Mouse (Mus musculus) heart, embryonic 15.5 days (tissue): Measurements from ENCODE around the gene Midn. TPM values are rescaled to one million over a fixed set of nuclear protein-coding genes. Genes with fewer than 3 reads are reported as not detected.

Source experiments
- ATAC-seq: fragments of 200-750 bp; cut with Nextera tagmentation; replicated peaks from 2 replicates; pipeline ENCODE4 v1.8.0; 2017; ENCODE audit warnings: low read depth, moderate TSS enrichment; ENCODE audit not compliant: insufficient number of reproducible peaks, insufficient read depth, low FRiP score
- H3K27ac ChIP-seq: fragments of 300-500 bp; sonication (generic); 2 replicates; pipeline ENCODE4 v1.5.1; 2015; ENCODE audit warnings: mild to moderate bottlenecking, inconsistent platforms
- H3K27me3 ChIP-seq: fragments of 300-500 bp; sonication (generic); 2 replicates; pipeline ENCODE4 v1.6.1; 2015; ENCODE audit warnings: inconsistent platforms
- H3K36me3 ChIP-seq: fragments of 300-500 bp; sonication (generic); 2 replicates; pipeline ENCODE4 v1.6.1; 2015; ENCODE audit warnings: mild to moderate bottlenecking, inconsistent platforms
- H3K4me1 ChIP-seq: fragments of 300-500 bp; sonication (generic); replicated peaks from 2 replicates; pipeline ENCODE4 v1.6.1; 2015; ENCODE audit warnings: inconsistent platforms
- H3K4me2 ChIP-seq: fragments of 300-500 bp; sonication (generic); 2 replicates; pipeline ENCODE4 v1.6.1; 2015; ENCODE audit warnings: inconsistent platforms, mild to moderate bottlenecking, moderate library complexity
- H3K4me3 ChIP-seq: fragments of 300-500 bp; sonication (generic); 2 replicates; pipeline ENCODE4 v1.5.1; 2015; ENCODE audit warnings: mild to moderate bottlenecking, inconsistent platforms
- H3K9ac ChIP-seq: fragments of 300-500 bp; sonication (generic); 2 replicates; pipeline ENCODE4 v1.6.1; 2015; ENCODE audit warnings: mild to moderate bottlenecking, inconsistent platforms
- H3K9me3 ChIP-seq: fragments of 300-500 bp; sonication (generic); replicated peaks from 2 replicates; pipeline ENCODE4 v1.6.1; 2016; ENCODE audit warnings: inconsistent platforms
- WGBS: fragments of 180-500 bp; shearing (Covaris S2); methylation state at CpG from one replicate; pipeline ENCODE4 v1.1.7; 2015; ENCODE audit warnings: mixed read lengths; 5-methylcytosine and 5-hydroxymethylcytosine counted together
- polyA plus RNA-seq: library from polyadenylated mRNA; unstranded; fragments of >200 nt; fragmentation: Nextera tagmentation; extraction: Ambion mirVana; gene quantifications from 2 replicates; pipeline ENCODE4 v1.2.1, GENCODE M21; 2015

Gene Midn
- polyA plus RNA-seq, 1 experiment from 2014 or later, result 11.6 TPM

DNA sequence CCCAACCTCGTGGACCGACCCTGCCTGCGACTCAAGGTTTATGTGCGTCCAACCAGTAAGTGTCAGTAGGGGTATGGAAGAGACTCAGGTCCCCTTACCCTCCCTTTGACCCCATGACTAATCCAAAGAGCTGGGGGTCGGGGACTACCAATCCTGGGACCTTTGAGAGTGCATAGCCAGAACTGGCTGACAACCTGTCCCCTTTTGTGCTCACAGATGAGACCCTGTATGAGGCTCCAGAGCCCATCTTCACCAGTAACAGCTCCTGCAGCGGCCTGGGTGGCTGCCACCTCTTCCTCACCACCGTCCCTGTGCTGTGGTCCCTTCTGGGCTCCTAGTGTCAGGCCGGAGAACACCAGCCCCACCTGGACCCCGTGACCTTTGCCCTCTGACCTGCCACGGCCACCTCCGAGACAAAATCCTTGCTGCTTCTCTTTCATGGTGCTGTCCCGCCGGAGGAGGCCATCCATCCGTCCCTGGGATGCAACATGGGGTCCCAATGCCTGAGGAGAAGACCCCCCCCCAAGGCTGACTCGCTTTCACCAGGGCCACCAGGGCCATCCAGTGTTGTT is 40.5 kb downstream of the Midn start:
- no peak overlapping the region for H3K4me2 ChIP-seq
- H3K4me1 ChIP-seq, result peaks cover 24% of the 10 kb centered on the region
- whole genome bisulfite sequencing, result 88% methylated on average over 15 of the region's 15 CpGs
- H3K9me3 ChIP-seq, result no peaks in the 10 kb centered on the region
- H3K9ac ChIP-seq, result no peak overlapping the region
- H3K36me3 ChIP-seq, result no peaks in the 10 kb centered on the region
- H3K27me3 ChIP-seq, result peaks cover 51% of the 10 kb centered on the region
- ATAC-seq, result no peak
- no peak overlapping the region for H3K4me3 ChIP-seq
- no peak overlapping the region for H3K27ac ChIP-seq

DNA sequence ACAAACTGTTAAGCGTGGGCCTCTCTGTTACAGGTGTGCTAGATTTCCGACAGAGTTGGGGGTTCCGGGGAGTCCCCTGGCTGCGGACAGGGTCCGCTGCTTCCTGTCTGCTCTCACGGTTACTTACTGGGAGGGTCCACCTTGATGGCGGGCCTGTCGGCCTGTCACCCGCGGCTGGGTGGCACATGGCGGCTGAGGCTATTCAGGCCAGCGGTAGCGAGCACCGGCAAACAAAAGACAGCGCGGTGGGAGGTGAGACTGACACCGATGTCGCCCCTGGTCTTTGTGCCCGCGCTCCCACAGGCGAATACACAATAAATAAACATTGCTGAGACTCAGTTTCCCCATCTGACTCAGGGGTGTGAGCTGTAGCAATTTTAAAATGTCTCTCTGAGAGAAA is 41.9 kb downstream of the Midn start:
- WGBS, result 14% methylated on average over 21 of the region's 21 CpGs
- Histone ChIP-seq H3K9ac (peak overlapping the region; percentile 53), H3K27me3 (peaks cover 51% of the 10 kb centered on the region), H3K9me3 (no peaks in the 10 kb centered on the region), H3K36me3 (no peaks in the 10 kb centered on the region), H3K27ac (no peak overlapping the region), H3K4me2 (peak overlapping the region; percentile 90), H3K4me3 (peak overlapping the region; percentile 51), H3K4me1 (peaks cover 24% of the 10 kb centered on the region)
- no peak for ATAC-seq

DNA sequence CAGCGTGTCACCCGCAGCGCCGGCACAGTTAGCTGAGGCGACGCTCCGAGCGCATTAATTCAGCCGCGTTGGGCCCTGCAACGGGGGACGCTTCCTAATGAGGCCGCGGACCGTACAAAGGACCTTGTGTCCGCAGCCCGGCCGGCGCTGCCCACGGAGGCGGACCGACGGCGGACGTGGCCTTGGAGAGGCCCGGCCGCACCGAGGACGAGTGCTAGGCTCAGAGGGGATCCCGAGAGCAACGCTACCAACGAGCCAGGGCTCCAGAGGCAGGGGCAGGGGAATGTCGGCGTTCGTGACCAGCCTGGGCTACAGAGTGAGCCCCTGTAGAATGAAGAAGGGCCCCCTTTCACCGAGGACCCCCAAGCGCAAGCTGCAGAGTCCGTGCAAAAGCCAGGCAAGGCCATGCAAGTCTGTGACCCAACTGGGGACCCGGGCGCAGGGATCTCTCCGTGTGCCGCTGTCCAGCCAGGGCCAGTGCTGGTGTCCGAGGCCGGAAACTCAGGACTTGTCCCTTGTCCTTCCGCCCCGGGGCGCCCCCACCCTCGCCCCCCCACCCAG is 42.5 kb downstream of the Midn start:
- peak overlapping the region; percentile 90 for H3K4me2 ChIP-seq
- peak overlapping the region; percentile 53 for H3K9ac ChIP-seq
- peak overlapping the region; percentile 51 for H3K4me3 ChIP-seq
- H3K27ac ChIP-seq, result no peak overlapping the region
- WGBS, result under 1% methylated on average over 48 of the region's 48 CpGs
- peaks cover 49% of the 10 kb centered on the region for H3K27me3 ChIP-seq
- peaks cover 24% of the 10 kb centered on the region for H3K4me1 ChIP-seq
- H3K9me3 ChIP-seq, result no peaks in the 10 kb centered on the region
- no peaks in the 10 kb centered on the region for H3K36me3 ChIP-seq
- ATAC-seq, result no peak; the same call in 1 of the 2 replicates

DNA sequence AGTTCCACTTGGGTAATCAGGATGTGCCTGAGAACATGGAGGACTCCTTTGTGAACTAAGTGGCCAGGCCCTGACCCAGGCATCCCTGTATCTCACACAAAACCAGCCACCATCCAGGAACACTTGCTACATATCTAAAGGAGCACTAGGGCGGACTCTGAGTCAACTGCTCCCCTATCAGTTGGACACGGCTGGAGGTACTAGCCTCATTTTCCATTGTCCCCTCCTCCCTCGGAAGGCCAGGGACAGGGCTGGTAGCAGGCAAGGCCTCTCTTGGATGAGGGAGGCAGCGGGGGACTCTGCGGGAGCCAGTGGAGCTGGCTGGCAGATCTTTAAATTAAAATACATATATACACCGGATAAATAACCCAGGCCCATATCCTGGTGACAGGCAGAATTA is 45.9 kb downstream of the Midn start:
- Histone ChIP-seq H3K9me3 (no peaks in the 10 kb centered on the region), H3K4me1 (peaks cover 15% of the 10 kb centered on the region), H3K27me3 (peaks cover 38% of the 10 kb centered on the region), H3K36me3 (no peaks in the 10 kb centered on the region), H3K9ac (no peak overlapping the region), H3K4me3 (no peak overlapping the region), H3K27ac (no peak overlapping the region), H3K4me2 (no peak overlapping the region)
- WGBS, result 59% methylated on average over 6 of the region's 6 CpGs
- ATAC-seq, result no peak

DNA sequence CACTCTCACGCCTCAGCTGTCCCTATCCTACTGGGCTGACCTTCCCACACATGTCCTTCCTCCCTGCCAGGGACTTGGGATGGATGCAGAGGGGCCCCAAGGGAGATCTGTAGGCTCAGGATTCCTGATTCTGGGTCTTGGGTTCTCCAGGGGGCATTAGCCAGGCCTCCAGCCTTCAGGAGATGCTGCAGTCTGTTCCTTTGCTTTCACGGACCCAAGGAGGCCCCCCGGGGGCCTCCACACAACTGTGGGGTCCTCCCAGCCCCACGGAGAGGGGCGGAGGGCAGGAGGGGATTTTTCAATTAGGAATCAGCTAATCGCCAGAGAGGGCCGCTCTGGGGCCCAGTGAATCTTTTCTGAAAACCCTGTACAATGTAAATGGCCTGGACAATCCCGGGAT is 46.4 kb downstream of the Midn start:
- Histone ChIP-seq H3K4me2 (no peak overlapping the region), H3K9ac (no peak overlapping the region), H3K4me3 (no peak overlapping the region), H3K27ac (no peak overlapping the region), H3K4me1 (peaks cover 15% of the 10 kb centered on the region), H3K36me3 (no peaks in the 10 kb centered on the region), H3K27me3 (peaks cover 35% of the 10 kb centered on the region), H3K9me3 (no peaks in the 10 kb centered on the region)
- no peak for ATAC-seq
- 69% methylated on average over 8 of the region's 8 CpGs for WGBS

DNA sequence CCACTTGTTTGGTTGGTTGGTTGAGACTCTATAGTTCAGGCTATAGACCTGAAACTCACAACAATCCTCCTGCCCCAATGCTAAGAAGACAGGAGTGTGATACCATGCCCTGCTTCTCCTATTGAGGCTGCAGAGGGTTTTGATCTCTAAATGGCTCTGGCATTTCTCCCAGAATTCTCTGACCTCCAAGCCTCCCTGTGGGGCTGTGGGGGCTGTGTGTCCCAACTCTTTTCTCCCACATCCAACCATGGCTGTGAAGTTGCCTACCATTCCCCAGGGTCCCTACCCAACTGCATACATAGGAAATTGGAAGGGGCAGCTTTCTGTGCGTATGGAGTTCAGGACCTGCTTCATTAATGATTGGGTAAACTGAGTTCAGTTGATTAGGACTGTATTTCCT is 48.1 kb downstream of the Midn start:
- peaks cover 18% of the 10 kb centered on the region for H3K27me3 ChIP-seq
- no peak overlapping the region for H3K4me2 ChIP-seq
- no peak overlapping the region for H3K4me3 ChIP-seq
- no peak for ATAC-seq
- no peak overlapping the region for H3K27ac ChIP-seq
- peaks cover 3% of the 10 kb centered on the region for H3K4me1 ChIP-seq
- H3K36me3 ChIP-seq, result no peaks in the 10 kb centered on the region
- H3K9ac ChIP-seq, result no peak overlapping the region
- H3K9me3 ChIP-seq, result no peaks in the 10 kb centered on the region
- 94% methylated on average over 1 of the region's 1 CpGs for WGBS

DNA sequence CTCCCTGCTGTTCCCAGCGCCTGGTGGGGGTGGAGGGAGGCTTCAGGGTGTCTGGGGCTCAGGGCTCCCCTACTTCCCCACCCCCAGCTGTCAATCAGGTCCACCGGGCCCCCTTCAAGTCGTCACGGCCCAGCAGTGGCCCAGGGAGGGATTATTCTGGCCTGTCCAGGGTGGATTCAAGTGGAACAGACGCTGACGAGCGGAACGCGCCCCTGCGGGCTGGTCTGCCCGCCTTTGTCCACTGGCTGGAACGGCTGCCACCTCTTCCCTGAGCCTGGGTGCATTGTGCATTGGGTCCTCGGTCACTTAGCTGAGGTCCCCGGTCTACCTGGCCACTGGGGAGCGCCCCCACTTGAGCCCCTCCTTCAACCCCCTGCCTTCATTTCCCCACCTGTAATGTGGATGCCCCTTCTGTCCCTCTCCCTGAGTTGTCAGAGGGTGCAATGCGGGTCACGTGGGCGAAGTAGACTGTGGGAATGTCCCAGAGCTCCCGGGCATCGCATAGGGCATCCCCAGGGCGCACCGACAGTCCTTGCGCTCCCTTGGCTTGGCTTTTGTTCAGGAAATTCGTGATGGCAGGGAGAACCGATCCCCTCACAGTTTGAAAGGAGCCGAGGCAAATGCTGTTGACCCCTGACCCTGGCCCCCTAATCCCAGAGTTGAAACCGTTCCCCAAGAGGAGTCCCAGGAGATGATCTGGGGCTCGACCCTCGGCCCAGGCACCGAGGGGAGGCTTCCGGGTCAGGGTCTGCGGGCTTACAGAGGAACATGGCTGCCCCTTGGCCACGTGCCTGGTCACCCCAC is 48.9 kb downstream of the Midn start:
- Histone ChIP-seq H3K4me1 (peaks cover 3% of the 10 kb centered on the region), H3K4me3 (no peak overlapping the region), H3K9me3 (no peaks in the 10 kb centered on the region), H3K27ac (no peak overlapping the region), H3K9ac (no peak overlapping the region), H3K27me3 (peaks cover 13% of the 10 kb centered on the region), H3K36me3 (no peaks in the 10 kb centered on the region), H3K4me2 (no peak overlapping the region)
- ATAC-seq, result no peak
- WGBS, result 83% methylated on average over 33 of the region's 33 CpGs

DNA sequence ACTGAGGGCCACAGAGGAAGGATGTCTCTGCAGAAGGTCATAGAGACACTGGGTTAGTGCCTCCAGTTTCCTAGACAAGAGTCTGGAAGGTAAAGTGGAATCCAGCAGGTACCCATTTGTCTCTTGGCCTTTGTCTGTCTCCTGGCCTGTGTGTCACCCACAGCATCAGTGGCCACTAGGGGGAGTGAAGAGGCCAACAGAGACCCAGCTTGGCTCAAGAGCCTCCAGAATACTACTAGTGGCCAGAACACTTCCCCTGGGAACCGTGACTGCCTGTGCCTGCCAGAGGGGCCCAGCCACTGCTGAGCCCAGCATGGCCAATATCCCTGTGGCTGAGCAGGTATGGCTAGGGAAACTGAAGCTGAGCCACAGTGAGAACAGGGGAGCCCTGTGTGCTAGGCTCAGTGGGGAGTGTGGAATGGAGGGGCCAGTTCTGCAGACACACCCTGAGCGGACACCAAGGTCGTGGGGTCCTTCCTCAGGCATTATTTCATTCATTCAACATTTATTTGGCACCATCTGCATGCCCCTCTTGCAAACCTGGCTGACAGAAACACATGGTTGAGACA is 51.5 kb downstream of the Midn start:
- Histone ChIP-seq H3K27me3 (no peaks in the 10 kb centered on the region), H3K27ac (no peak overlapping the region), H3K4me3 (no peak overlapping the region), H3K36me3 (no peaks in the 10 kb centered on the region), H3K9me3 (no peaks in the 10 kb centered on the region), H3K4me2 (no peak overlapping the region), H3K4me1 (peaks cover 3% of the 10 kb centered on the region), H3K9ac (no peak overlapping the region)
- peak; percentile 65 for ATAC-seq
- 49% methylated on average over 3 of the region's 3 CpGs for WGBS

DNA sequence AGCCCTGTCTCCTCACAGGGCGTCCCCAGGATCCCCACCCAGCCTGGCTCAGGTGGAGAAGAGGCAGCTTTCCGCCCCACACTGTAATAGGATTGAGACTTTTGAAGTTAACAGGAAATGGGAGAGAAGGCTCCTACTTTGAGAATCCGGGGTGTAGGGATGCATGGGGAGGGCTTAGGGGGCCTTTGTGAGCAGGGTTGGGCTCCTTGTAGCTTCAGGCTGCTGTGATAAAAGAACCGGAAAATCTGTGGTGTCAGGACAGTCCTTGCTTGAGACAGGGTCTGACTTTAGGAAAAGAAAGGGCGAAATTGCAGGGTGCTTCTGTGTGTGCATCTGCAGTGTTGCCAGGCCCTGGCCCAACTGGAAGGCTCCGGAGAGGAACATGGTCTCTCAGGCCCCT is 52.4 kb downstream of the Midn start:
- Histone ChIP-seq H3K4me3 (no peak overlapping the region), H3K9ac (no peak overlapping the region), H3K4me2 (no peak overlapping the region), H3K9me3 (no peaks in the 10 kb centered on the region), H3K27ac (no peak overlapping the region), H3K27me3 (no peaks in the 10 kb centered on the region), H3K36me3 (no peaks in the 10 kb centered on the region), H3K4me1 (peaks cover 3% of the 10 kb centered on the region)
- WGBS, result 75% methylated on average over 6 of the region's 6 CpGs
- ATAC-seq, result no peak

DNA sequence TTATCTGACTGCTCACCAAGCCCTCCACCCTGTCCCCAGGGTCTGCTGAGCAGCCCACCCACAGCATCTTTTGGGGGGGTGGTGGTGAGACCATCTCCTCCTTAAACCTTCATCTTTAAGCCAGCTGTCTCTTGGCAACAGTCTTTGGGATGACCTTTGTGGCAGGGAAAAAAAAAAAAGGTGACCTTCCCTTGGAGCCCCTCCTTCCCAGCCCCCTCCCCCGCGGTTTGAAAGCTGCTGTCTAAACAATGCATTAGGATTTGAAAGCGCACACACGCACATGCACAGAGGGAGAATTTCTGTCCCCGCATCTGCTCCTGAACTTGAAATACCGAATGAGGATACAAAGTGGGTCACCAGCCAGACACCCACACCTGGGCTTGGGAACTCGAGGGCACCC is 56.0 kb downstream of the Midn start:
- ATAC-seq, result no peak
- Histone ChIP-seq H3K9ac (no peak overlapping the region), H3K4me2 (no peak overlapping the region), H3K4me3 (no peak overlapping the region), H3K27me3 (peaks cover 4% of the 10 kb centered on the region; the same call in 1 of the 2 replicates), H3K4me1 (peaks cover 8% of the 10 kb centered on the region), H3K36me3 (no peaks in the 10 kb centered on the region), H3K27ac (no peak overlapping the region), H3K9me3 (no peaks in the 10 kb centered on the region)
- WGBS, result 33% methylated on average over 7 of the region's 7 CpGs

DNA sequence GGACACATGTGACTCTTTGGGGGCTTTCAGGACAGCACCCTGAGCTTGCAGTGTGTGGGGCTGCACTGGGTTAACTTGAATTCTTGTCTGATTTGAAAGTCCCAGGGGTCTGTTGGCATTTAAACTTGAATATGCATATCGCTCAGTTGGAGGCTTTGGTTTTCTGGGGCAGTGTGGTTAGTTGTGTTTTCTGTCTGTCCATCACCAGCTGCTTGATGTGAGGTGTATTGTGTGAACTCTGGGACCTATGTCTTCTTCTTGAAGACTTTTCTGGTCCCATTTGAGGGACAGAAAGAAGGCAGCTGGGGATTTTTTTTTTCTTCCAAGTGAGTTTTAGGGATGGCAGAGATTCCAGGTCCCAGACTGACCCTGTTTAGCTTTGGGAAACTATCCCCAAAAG is 59.1 kb downstream of the Midn start:
- Histone ChIP-seq H3K27ac (no peak overlapping the region), H3K4me1 (peaks cover 6% of the 10 kb centered on the region), H3K4me3 (no peak overlapping the region), H3K4me2 (no peak overlapping the region), H3K9ac (no peak overlapping the region), H3K9me3 (no peaks in the 10 kb centered on the region), H3K27me3 (peaks cover 7% of the 10 kb centered on the region; the same call in 1 of the 2 replicates), H3K36me3 (no peaks in the 10 kb centered on the region)
- WGBS, result 76% methylated on average over 1 of the region's 1 CpGs
- no peak for ATAC-seq
